Comparison of ENCODE assay signal across 7 mouse cellular contexts in the genomic region with DNA sequence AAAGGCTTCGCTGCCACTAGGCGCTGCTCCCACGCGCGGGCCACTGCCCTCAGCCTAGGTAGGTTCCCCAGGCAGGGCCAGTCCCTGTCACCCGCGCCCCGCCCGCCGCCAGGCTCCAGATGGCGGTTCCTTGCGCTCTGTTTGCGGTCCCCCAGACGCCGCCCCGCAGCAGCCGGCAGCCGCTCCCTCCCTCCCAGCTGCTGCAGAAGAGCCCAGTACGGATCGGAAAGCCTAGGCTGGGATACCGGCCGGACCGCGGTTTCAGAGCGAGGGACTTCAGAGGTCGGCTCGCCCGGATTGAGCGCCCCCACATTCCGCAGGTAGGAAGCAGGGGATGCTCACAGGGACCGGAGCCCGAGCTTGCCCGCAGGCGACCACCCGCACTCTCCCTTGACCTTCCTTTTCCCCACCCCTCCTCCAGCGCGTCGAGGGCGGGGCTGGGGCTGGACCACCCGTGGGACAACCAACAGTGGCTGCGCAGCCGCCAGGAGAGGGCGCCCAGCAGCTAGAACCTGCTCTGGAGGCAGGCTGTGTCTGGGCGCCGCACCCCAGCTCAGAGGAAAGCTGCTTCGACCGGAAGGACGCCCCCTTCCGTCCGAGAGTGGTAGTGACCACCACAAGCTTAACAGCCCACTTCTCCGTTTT. TPM values are rescaled to one million over a fixed set of nuclear protein-coding genes. Genes with fewer than 3 reads are reported as not detected.
DNase-seq lines count a peak whose midpoint lies in the region; ATAC-seq and TF ChIP-seq lines count a peak whose summit lies in the region.

A gene (plus strand): TSS at position 19 of the 645 bp plus-strand sequence.

- DNase-seq in adrenal gland, postnatal 36 days = peak; percentile 77 to 85
- peak; percentile 94 for DNase-seq in embryo, embryonic 10.5 days (ENCODE audit: low spot score)
- DNase-seq in gastrocnemius, postnatal 36 days = peak; percentile 82 to 88
- peak; percentile 92 for DNase-seq in intestine, embryonic 14.5 days (ENCODE audit: low spot score)
- DNase-seq in limb, embryonic 10.5 days (ENCODE audit: low spot score) = peak; percentile 91
- peak; percentile 99 for DNase-seq in midbrain, embryonic 11.5 days (ENCODE audit: low spot score, missing footprints)

- H3K27ac ChIP-seq in intestine, embryonic 14.5 days (ENCODE audit: low read depth) = no peak within 1 kb of the TSS
- peak within 1 kb of the TSS; percentile 58; the same call in 1 of the 2 replicates for H3K27ac ChIP-seq in limb, embryonic 10.5 days
- no peak within 1 kb of the TSS for H3K27ac ChIP-seq in midbrain, embryonic 11.5 days (ENCODE audit: low read depth, low read length)
- no peak within 1 kb of the TSS for H3K27ac ChIP-seq in small intestine, adult 2 months (ENCODE audit: insufficient read depth, low read depth, low read length)

- ATAC-seq in intestine, embryonic 14.5 days (replicated peaks; ENCODE audit: low FRiP score, low TSS enrichment, low read depth) = peak; percentile 90
- ATAC-seq in midbrain, embryonic 11.5 days (ENCODE audit: low FRiP score) = peak; percentile 94

- peaks cover 18% of the 10 kb centered on the region; the same call in 1 of the 2 replicates for H3K4me1 ChIP-seq in intestine, embryonic 14.5 days (replicated peaks; ENCODE audit: control insufficient read depth, insufficient read depth, low read length)
- peaks cover 47% of the 10 kb centered on the region for H3K4me1 ChIP-seq in limb, embryonic 10.5 days
- peaks cover 32% of the 10 kb centered on the region for H3K4me1 ChIP-seq in midbrain, embryonic 11.5 days (ENCODE audit: control insufficient read depth, insufficient read depth, low read length)
- peaks cover 2% of the 10 kb centered on the region for H3K4me1 ChIP-seq in small intestine, adult 2 months (ENCODE audit: control insufficient read depth, insufficient read depth, insufficient read length, low read length)

- intact Hi-C loops in gastrocnemius, postnatal 36 days (cut with DNase I) = loop anchor here (5.0 kb wide), 1 partner anchor 160 kb away; a partner anchor contains a TSS

- no peaks in the 10 kb centered on the region for H3K36me3 ChIP-seq in intestine, embryonic 14.5 days (ENCODE audit: control insufficient read depth, insufficient read depth, low read length)
- H3K36me3 ChIP-seq in limb, embryonic 10.5 days = no peaks in the 10 kb centered on the region
- no peaks in the 10 kb centered on the region for H3K36me3 ChIP-seq in midbrain, embryonic 11.5 days (ENCODE audit: control insufficient read depth, insufficient read depth, low read length)
- H3K36me3 ChIP-seq in small intestine, adult 2 months (ENCODE audit: control insufficient read depth, insufficient read depth, low read length) = no peaks in the 10 kb centered on the region

- peak; percentile 56; the same call in 1 of the 2 replicates for TF ChIP-seq CTCF in small intestine, adult 2 months (IDR thresholded peaks at IDR 0.05; ENCODE audit: extremely low read depth, insufficient read length, insufficient replicate concordance, low read depth, low read length)

- no peaks in the 10 kb centered on the region for H3K9me3 ChIP-seq in intestine, embryonic 14.5 days (ENCODE audit: control insufficient read depth, low read length)
- H3K9me3 ChIP-seq in limb, embryonic 10.5 days (replicated peaks) = no peaks in the 10 kb centered on the region
- H3K9me3 ChIP-seq in midbrain, embryonic 11.5 days (ENCODE audit: control insufficient read depth, low read length) = no peaks in the 10 kb centered on the region

- H3K27me3 ChIP-seq in intestine, embryonic 14.5 days (replicated peaks; ENCODE audit: control insufficient read depth, insufficient read depth, low read length) = peaks cover 66% of the 10 kb centered on the region
- peaks cover 81% of the 10 kb centered on the region for H3K27me3 ChIP-seq in limb, embryonic 10.5 days (ENCODE audit: low read depth, poor library complexity, severe bottlenecking)
- peaks cover 59% of the 10 kb centered on the region for H3K27me3 ChIP-seq in midbrain, embryonic 11.5 days (ENCODE audit: control insufficient read depth, insufficient read depth, low read length)
- H3K27me3 ChIP-seq in small intestine, adult 2 months (ENCODE audit: control insufficient read depth, insufficient read depth, low read length) = peaks cover 53% of the 10 kb centered on the region

- under 1% methylated on average over 51 of the region's 51 CpGs for WGBS in intestine, embryonic 14.5 days
- 1% methylated on average over 46 of the region's 51 CpGs for WGBS in limb, embryonic 10.5 days
- WGBS in midbrain, embryonic 11.5 days = under 1% methylated on average over 51 of the region's 51 CpGs
- WGBS in small intestine, adult 2 months = under 1% methylated on average over 51 of the region's 51 CpGs

- peak within 1 kb of the TSS; percentile 59 for H3K4me2 ChIP-seq in intestine, embryonic 14.5 days (ENCODE audit: low read length)
- H3K4me2 ChIP-seq in midbrain, embryonic 11.5 days = peak within 1 kb of the TSS; percentile 60

- H3K4me3 ChIP-seq in intestine, embryonic 14.5 days (ENCODE audit: low read depth, low read length) = peak within 1 kb of the TSS; percentile 38
- peak within 1 kb of the TSS; percentile 60 for H3K4me3 ChIP-seq in limb, embryonic 10.5 days
- H3K4me3 ChIP-seq in midbrain, embryonic 11.5 days (ENCODE audit: low read depth, low read length) = peak within 1 kb of the TSS; percentile 44
- peak within 1 kb of the TSS; percentile 49 for H3K4me3 ChIP-seq in small intestine, adult 2 months (ENCODE audit: low read depth, low read length)

- no peak for TF ChIP-seq POLR2A in small intestine, adult 2 months (IDR thresholded peaks at IDR 0.05; ENCODE audit: low read depth, low read length)

- H3K9ac ChIP-seq in intestine, embryonic 14.5 days (ENCODE audit: low read length) = peak within 1 kb of the TSS; percentile 21; the same call in 1 of the 2 replicates
- 0 out of 2 replicates have a peak within 1 kb of the TSS, but pooled peaks have one; percentile 6 for H3K9ac ChIP-seq in midbrain, embryonic 11.5 days (ENCODE audit: low read length)

RNA-seq across cellular contexts. Expression of the gene that starts here (rescaled TPM):
- total RNA-seq in adrenal gland, postnatal 36 days (2021) = under 1 TPM in 1 of 2 experiments, not detected in 1; 0.10 TPM
- total RNA-seq in gastrocnemius, postnatal 36 days (2021) = under 1 TPM; 0.72 to 0.92 TPM
- polyA plus RNA-seq in intestine, embryonic 14.5 days (2014; fragmentation: Nextera tagmentation; extraction: Ambion mirVana) = 0.19 and 0.22 TPM in 2 replicates
- 0.08 TPM in 1 of 2 replicates, not detected in the other for polyA plus RNA-seq in limb, embryonic 10.5 days (2016; fragmentation: Nextera tagmentation; extraction: Ambion mirVana)
- polyA plus RNA-seq in midbrain, embryonic 11.5 days (2014; fragmentation: Nextera tagmentation; extraction: Ambion mirVana) = 1.0 and 1.7 TPM in 2 replicates
- polyA plus RNA-seq in small intestine, adult 2 months (2012; rRNA removed) = 0.05 and 0.08 TPM in 2 replicates

Comparison
In these comparisons a context has a peak if more than half of its experiments do, and no peak if none do; other contexts are left out.
1. Peak in DNase-seq in adrenal gland, postnatal 36 days; RNA of the gene not detected or under 1 TPM.
2. Peak in DNase-seq in gastrocnemius, postnatal 36 days; RNA of the gene not detected or under 1 TPM.
3. Peak in DNase-seq, ATAC-seq, H3K4me3 ChIP-seq, H3K9ac ChIP-seq and H3K4me2 ChIP-seq in intestine, embryonic 14.5 days; RNA of the gene not detected or under 1 TPM.
4. Peak in DNase-seq, H3K4me3 ChIP-seq and H3K27ac ChIP-seq in limb, embryonic 10.5 days; RNA of the gene not detected or under 1 TPM.